Comparison of ENCODE assay signal across 15 mouse cellular contexts in the genomic region with DNA sequence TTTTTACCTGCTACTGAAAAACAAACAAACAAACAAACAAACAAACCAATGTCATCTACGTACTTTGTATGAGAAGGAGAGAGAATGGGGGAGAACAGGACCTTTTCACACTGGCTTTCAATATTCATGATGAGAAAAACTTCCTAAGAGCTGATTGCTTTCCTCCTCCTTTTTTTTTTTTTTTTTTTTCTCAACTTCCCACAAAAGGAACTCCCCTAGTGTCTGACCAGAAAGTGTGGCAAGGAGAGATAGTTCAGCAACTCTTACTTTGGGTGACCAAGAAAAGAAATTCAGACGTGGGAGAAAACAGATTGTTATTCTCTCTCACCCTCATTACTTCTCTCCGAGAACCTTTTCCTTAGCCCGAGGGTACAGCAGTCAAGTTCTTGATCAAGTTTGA. TPM values are rescaled to one million over a fixed set of nuclear protein-coding genes. Genes with fewer than 3 reads are reported as not detected.
DNase-seq lines count a peak whose midpoint lies in the region; ATAC-seq and TF ChIP-seq lines count a peak whose summit lies in the region.
"Had no signal": no experiment of that assay in that cellular context is flagged by ENCODE, and none has a peak within 500 bp of the region (broad histone marks: within the 10 kb centered on the region; RNA-seq: fewer than 3 reads in every experiment).

No protein-coding gene starts in this region.

- H3K4me1 ChIP-seq in heart, embryonic 14.5 days (ENCODE audit: control insufficient read depth in 2 of 2, insufficient read depth in 2 of 2, low read length in 2 of 2): peaks cover 2 to 7% of the 10 kb centered on the region in 2 experiments; a peak in 2 of 4 replicates
- H3K4me1 ChIP-seq in limb, embryonic 12.5 days (replicated peaks): peaks cover 14% of the 10 kb centered on the region; the same call in 1 of the 2 replicates
- peaks cover 24% of the 10 kb centered on the region for H3K4me1 ChIP-seq in limb, embryonic 10.5 days
- H3K4me1 ChIP-seq in cortical plate, adult 2 months (ENCODE audit: control insufficient read depth, insufficient read depth, low read length): no peaks in the 10 kb centered on the region; the same call in 1 of the 2 replicates
- peaks cover 48% of the 10 kb centered on the region for H3K4me1 ChIP-seq in liver, embryonic 16.5 days (ENCODE audit: control insufficient read depth, low read depth, low read length)
- H3K4me1 ChIP-seq: embryonic facial prominence, embryonic 12.5 days; neural tube, embryonic 12.5 days had no signal

- DNase-seq in heart, adult 9 months (ENCODE audit: low spot score in 2 of 2): no peak
- DNase-seq in limb, embryonic 10.5 days (ENCODE audit: low spot score): no peak
- DNase-seq in left cerebral cortex, adult 9 months (ENCODE audit: low spot score in 2 of 2): no peak
- DNase-seq in adrenal gland, postnatal 10 days: no peak
- DNase-seq: cerebellum, adult 8-10 months; forebrain, postnatal 0 days; layer of hippocampus, adult 9-11 months; thymus, adult 18-20 months had no signal

- no peak overlapping the region for H3K9ac ChIP-seq in heart, embryonic 14.5 days (ENCODE audit: low read length)
- no peak overlapping the region for H3K9ac ChIP-seq in limb, embryonic 12.5 days (replicated peaks)
- H3K9ac ChIP-seq in liver, embryonic 16.5 days (ENCODE audit: low read depth, low read length): peak overlapping the region; percentile 91
- H3K9ac ChIP-seq: embryonic facial prominence, embryonic 12.5 days; forebrain, postnatal 0 days; neural tube, embryonic 12.5 days had no signal

- no peak overlapping the region for H3K4me3 ChIP-seq in heart, embryonic 14.5 days (ENCODE audit: control insufficient read depth in 1 of 2, insufficient read depth in 1 of 2, low read depth in 1 of 2, low read length in 2 of 2)
- H3K4me3 ChIP-seq in limb, embryonic 12.5 days (replicated peaks): no peak overlapping the region
- H3K4me3 ChIP-seq in limb, embryonic 10.5 days: no peak overlapping the region
- H3K4me3 ChIP-seq in cortical plate, adult 2 months (ENCODE audit: insufficient read depth, low read length): peak overlapping the region; percentile 72
- peak overlapping the region; percentile 84 for H3K4me3 ChIP-seq in liver, embryonic 16.5 days (ENCODE audit: low read depth, low read length)
- H3K4me3 ChIP-seq: embryonic facial prominence, embryonic 12.5 days; neural tube, embryonic 12.5 days had no signal

- H3K36me3 ChIP-seq in heart, embryonic 14.5 days (ENCODE audit: control insufficient read depth, insufficient read depth, low read length): no peaks in the 10 kb centered on the region
- H3K36me3 ChIP-seq in limb, embryonic 12.5 days: no peaks in the 10 kb centered on the region
- no peaks in the 10 kb centered on the region for H3K36me3 ChIP-seq in limb, embryonic 10.5 days
- no peaks in the 10 kb centered on the region for H3K36me3 ChIP-seq in liver, embryonic 16.5 days (ENCODE audit: control insufficient read depth, insufficient read depth)
- H3K36me3 ChIP-seq: embryonic facial prominence, embryonic 12.5 days; neural tube, embryonic 12.5 days had no signal

- H3K4me2 ChIP-seq in heart, embryonic 14.5 days (ENCODE audit: low read length): peak overlapping the region; percentile 88
- H3K4me2 ChIP-seq in limb, embryonic 12.5 days: peak overlapping the region; percentile 70
- H3K4me2 ChIP-seq in liver, embryonic 16.5 days (ENCODE audit: low read depth, low read length): peak overlapping the region; percentile 80

- no peaks in the 10 kb centered on the region for H3K27me3 ChIP-seq in heart, embryonic 14.5 days (ENCODE audit: control insufficient read depth, insufficient read depth, low read length)
- no peaks in the 10 kb centered on the region for H3K27me3 ChIP-seq in limb, embryonic 12.5 days
- H3K27me3 ChIP-seq in limb, embryonic 10.5 days (ENCODE audit: low read depth, poor library complexity, severe bottlenecking): no peaks in the 10 kb centered on the region
- H3K27me3 ChIP-seq in liver, embryonic 16.5 days (ENCODE audit: control insufficient read depth, insufficient read depth, low read depth, low read length): no peaks in the 10 kb centered on the region; the same call in 1 of the 2 replicates
- H3K27me3 ChIP-seq: embryonic facial prominence, embryonic 12.5 days had no signal

- TF ChIP-seq POLR2A in cortical plate, adult 2 months (IDR thresholded peaks at IDR 0.05; ENCODE audit: extremely low read depth, insufficient read depth, low read length): no peak

- no peak for ATAC-seq in heart, embryonic 14.5 days (ENCODE audit: insufficient number of reproducible peaks, insufficient read depth, low FRiP score, low read depth)
- no peak for ATAC-seq in limb, embryonic 12.5 days (ENCODE audit: insufficient number of reproducible peaks, insufficient read depth, low FRiP score, low TSS enrichment, low read depth)
- no peak for ATAC-seq in liver, embryonic 16.5 days (ENCODE audit: low read depth)
- ATAC-seq: forebrain, postnatal 0 days had no signal

- 69% methylated on average over 4 of the region's 4 CpGs for WGBS in heart, embryonic 14.5 days
- 64% methylated on average over 4 of the region's 4 CpGs for whole genome bisulfite sequencing in limb, embryonic 12.5 days
- WGBS in limb, embryonic 10.5 days: 75% methylated on average over 4 of the region's 4 CpGs
- WGBS in liver, embryonic 16.5 days (ENCODE audit: insufficient replicate concordance): 36% methylated on average over 4 of the region's 4 CpGs

- no peaks in the 10 kb centered on the region for H3K9me3 ChIP-seq in heart, embryonic 14.5 days (ENCODE audit: control insufficient read depth, low read length)
- H3K9me3 ChIP-seq in limb, embryonic 12.5 days: peaks cover 8% of the 10 kb centered on the region
- H3K9me3 ChIP-seq in limb, embryonic 10.5 days (replicated peaks): 0 out of 2 replicates have a peak, but pooled peaks cover 5% of the 10 kb centered on the region
- no peaks in the 10 kb centered on the region for H3K9me3 ChIP-seq in liver, embryonic 16.5 days (replicated peaks; ENCODE audit: control insufficient read depth, low read length)

- no peak for TF ChIP-seq CTCF in cortical plate, adult 2 months (IDR thresholded peaks at IDR 0.05; ENCODE audit: extremely low read depth, insufficient read depth, low read length)

- H3K27ac ChIP-seq in heart, embryonic 14.5 days (replicated peaks in 1 of 2; ENCODE audit: control insufficient read depth in 1 of 2, insufficient read depth in 1 of 2, low read depth in 2 of 2, low read length in 2 of 2): no peak overlapping the region
- H3K27ac ChIP-seq in limb, embryonic 12.5 days: no peak overlapping the region
- no peak overlapping the region for H3K27ac ChIP-seq in limb, embryonic 10.5 days
- H3K27ac ChIP-seq in cortical plate, adult 2 months (ENCODE audit: insufficient read depth, low read length): peak overlapping the region; percentile 69
- H3K27ac ChIP-seq in liver, embryonic 16.5 days (ENCODE audit: low read length): peak overlapping the region; percentile 77
- H3K27ac ChIP-seq: embryonic facial prominence, embryonic 12.5 days; macrophage; neural tube, embryonic 12.5 days had no signal

RNA-seq across cellular contexts. Expression of a gene that starts 2.9 kb away (rescaled TPM):
- 11.4 and 16.0 TPM in 2 replicates for polyA plus RNA-seq in heart, embryonic 14.5 days (2014; fragmentation: Nextera tagmentation; extraction: Ambion mirVana)
- polyA plus RNA-seq in limb, embryonic 12.5 days (2016; fragmentation: Nextera tagmentation; extraction: Ambion mirVana): 17.8 and 19.3 TPM in 2 replicates
- 10.8 and 13.5 TPM in 2 replicates for polyA plus RNA-seq in limb, embryonic 10.5 days (2016; fragmentation: Nextera tagmentation; extraction: Ambion mirVana)
- 18.7 and 20.1 TPM in 2 replicates for polyA plus RNA-seq in cortical plate, adult 2 months (2012; rRNA removed)
- 25.1 and 25.7 TPM in 2 replicates for polyA plus RNA-seq in liver, embryonic 16.5 days (2015; fragmentation: Nextera tagmentation; extraction: Ambion mirVana)
- total RNA-seq in adrenal gland, postnatal 10 days (2021): 10 to 100 TPM; 23.2 to 29.1 TPM

Comparison
In these comparisons a context has a peak if more than half of its experiments do, and no peak if none do; other contexts are left out.
1. H3K27ac ChIP-seq: peak in cortical plate, adult 2 months (single experiment) and liver, embryonic 16.5 days (single experiment); none in heart, embryonic 14.5 days (0 of 2), limb, embryonic 12.5 days (single experiment) and limb, embryonic 10.5 days (single experiment).
2. H3K4me3 ChIP-seq: peak in cortical plate, adult 2 months (single experiment) and liver, embryonic 16.5 days (single experiment); none in heart, embryonic 14.5 days (0 of 2), limb, embryonic 12.5 days (single experiment) and limb, embryonic 10.5 days (single experiment).
3. Peak in every context shown above with its lines, with median percentiles within 50 percentile points of each other: H3K4me2 ChIP-seq.